Mouse (Mus musculus) neural tube, embryonic 14.5 days (tissue): Measurements from ENCODE around the gene Slc52a3. TPM values are rescaled to one million over a fixed set of nuclear protein-coding genes. Genes with fewer than 3 reads are reported as not detected.
A peak's percentile ranks its signal among the peaks of the same experiment; 100 is the strongest.

ENCODE experiments used
- ATAC-seq: fragments of 200-750 bp; cut with Nextera tagmentation; 2 replicates; pipeline ENCODE4 v1.8.0; 2017; ENCODE audit warnings: low read depth, mild to moderate bottlenecking, moderate TSS enrichment, moderate library complexity
- H3K27ac ChIP-seq: fragments of 300-500 bp; sonication (generic); 2 replicates; pipeline ENCODE4 v1.5.1; 2014; ENCODE audit warnings: low read depth, mild to moderate bottlenecking, control low read depth, low read length, moderate library complexity, mixed read lengths
- H3K27me3 ChIP-seq: fragments of 300-500 bp; sonication (generic); 2 replicates; pipeline ENCODE4 v1.6.1; 2014; ENCODE audit warnings: low read length; ENCODE audit not compliant: control insufficient read depth, insufficient read depth
- H3K36me3 ChIP-seq: fragments of 300-500 bp; sonication (generic); 2 replicates; pipeline ENCODE4 v1.6.1; 2014; ENCODE audit warnings: low read length, mixed read lengths; ENCODE audit not compliant: control insufficient read depth, insufficient read depth
- H3K4me1 ChIP-seq: fragments of 300-500 bp; sonication (generic); 2 replicates; pipeline ENCODE4 v1.6.1; 2014; ENCODE audit warnings: low read length; ENCODE audit not compliant: control insufficient read depth, insufficient read depth
- H3K4me2 ChIP-seq: fragments of 300-500 bp; sonication (generic); 2 replicates; pipeline ENCODE4 v1.6.1; 2014; ENCODE audit warnings: mild to moderate bottlenecking, low read depth, low read length, control low read depth
- H3K4me3 ChIP-seq: fragments of 300-500 bp; sonication (generic); 2 replicates; pipeline ENCODE4 v1.5.1; 2014; ENCODE audit warnings: low read depth, low read length, control low read depth, mixed read lengths
- H3K9ac ChIP-seq: fragments of 300-500 bp; sonication (generic); replicated peaks from 2 replicates; pipeline ENCODE4 v1.6.1; 2014; ENCODE audit warnings: low read depth, mild to moderate bottlenecking, control low read depth, low read length, mixed read lengths
- H3K9me3 ChIP-seq: fragments of 300-500 bp; sonication (generic); 2 replicates; pipeline ENCODE4 v1.6.1; 2016; ENCODE audit warnings: low read length; ENCODE audit not compliant: control insufficient read depth
- WGBS: fragments of 180-500 bp; shearing (Covaris S2); extraction: QIAGEN DNeasy Blood & Tissue Kit; methylation state at CpG from one replicate; pipeline ENCODE4 v1.1.7; 2014; 5-methylcytosine and 5-hydroxymethylcytosine counted together
- polyA plus RNA-seq: library from polyadenylated mRNA; unstranded; fragments of >200 nt; fragmentation: Nextera tagmentation; extraction: Ambion mirVana; gene quantifications from 2 replicates; pipeline ENCODE4 v1.2.1, GENCODE M21; 2014

Gene Slc52a3
- polyA plus RNA-seq, 1 experiment from 2014 or later = 0.60 TPM

DNA sequence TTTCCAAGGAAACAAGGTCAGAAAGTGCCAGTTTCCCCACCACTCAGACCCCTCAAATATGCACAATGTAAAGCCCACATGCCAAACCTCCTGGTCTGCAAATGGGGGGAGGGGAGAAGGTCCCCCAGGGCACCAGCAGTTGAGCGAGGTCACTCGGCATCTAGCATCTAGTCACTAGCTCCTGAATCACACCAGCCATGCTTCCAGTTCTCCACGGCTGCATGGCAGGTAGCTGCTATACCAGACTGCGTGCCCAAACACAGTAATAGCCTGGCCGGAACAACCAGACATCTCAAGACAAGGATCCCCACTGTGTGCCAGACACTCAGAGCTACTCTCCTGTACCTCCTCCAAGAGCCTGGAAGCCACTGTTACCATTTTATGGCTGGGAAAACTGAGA, 24.6 kb upstream of the Slc52a3 start:
- no peak for ATAC-seq
- Histone ChIP-seq H3K4me2 (no peak overlapping the region), H3K4me1 (peaks cover 48% of the 10 kb centered on the region), H3K36me3 (no peaks in the 10 kb centered on the region), H3K27me3 (no peaks in the 10 kb centered on the region), H3K4me3 (no peak overlapping the region), H3K9me3 (no peaks in the 10 kb centered on the region), H3K9ac (no peak overlapping the region), H3K27ac (no peak overlapping the region)
- WGBS = 87% methylated on average over 5 of the region's 5 CpGs

DNA sequence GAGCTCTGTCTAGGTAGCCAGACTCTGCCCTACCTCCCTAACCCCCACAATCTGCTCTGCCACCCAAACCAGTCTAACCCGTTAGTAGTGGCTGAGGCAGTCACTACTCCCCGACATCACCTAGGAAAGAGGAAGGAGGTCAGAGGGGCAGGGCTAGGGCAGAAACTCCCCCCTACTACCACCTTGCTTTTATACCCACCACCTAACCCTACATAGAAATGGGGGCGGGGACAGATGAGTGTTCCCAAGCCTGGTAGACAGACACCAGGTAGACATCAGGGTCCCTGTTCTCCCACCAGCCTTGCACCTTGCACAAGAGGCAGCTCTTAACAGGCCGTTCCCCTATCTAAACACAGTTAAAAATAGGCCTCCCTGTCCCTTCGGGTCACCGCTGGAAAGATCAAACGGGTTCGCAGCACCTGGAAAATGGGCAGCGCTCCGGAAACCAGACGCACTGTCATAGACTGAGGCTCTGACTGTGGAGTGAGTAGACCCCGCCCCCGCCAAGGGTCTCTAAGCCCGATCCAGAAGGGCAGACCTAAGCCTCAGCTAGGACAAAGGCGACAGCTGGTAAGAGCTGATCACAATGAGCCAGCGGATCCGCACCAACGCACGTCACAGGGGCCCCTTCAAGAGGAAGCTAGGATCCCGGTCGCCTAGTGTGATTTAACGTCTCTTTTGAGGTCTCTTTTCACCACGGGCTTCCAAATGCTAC, 23.3 kb upstream of the Slc52a3 start:
- no peaks in the 10 kb centered on the region for H3K9me3 ChIP-seq
- 13% methylated on average over 23 of the region's 23 CpGs for WGBS
- H3K4me2 ChIP-seq = peak overlapping the region; percentile 48
- H3K27ac ChIP-seq = no peak overlapping the region
- peak overlapping the region; percentile 21 for H3K4me3 ChIP-seq
- ATAC-seq = peak; percentile 18
- H3K4me1 ChIP-seq = peaks cover 35% of the 10 kb centered on the region
- H3K9ac ChIP-seq = no peak overlapping the region
- H3K36me3 ChIP-seq = no peaks in the 10 kb centered on the region
- no peaks in the 10 kb centered on the region for H3K27me3 ChIP-seq

DNA sequence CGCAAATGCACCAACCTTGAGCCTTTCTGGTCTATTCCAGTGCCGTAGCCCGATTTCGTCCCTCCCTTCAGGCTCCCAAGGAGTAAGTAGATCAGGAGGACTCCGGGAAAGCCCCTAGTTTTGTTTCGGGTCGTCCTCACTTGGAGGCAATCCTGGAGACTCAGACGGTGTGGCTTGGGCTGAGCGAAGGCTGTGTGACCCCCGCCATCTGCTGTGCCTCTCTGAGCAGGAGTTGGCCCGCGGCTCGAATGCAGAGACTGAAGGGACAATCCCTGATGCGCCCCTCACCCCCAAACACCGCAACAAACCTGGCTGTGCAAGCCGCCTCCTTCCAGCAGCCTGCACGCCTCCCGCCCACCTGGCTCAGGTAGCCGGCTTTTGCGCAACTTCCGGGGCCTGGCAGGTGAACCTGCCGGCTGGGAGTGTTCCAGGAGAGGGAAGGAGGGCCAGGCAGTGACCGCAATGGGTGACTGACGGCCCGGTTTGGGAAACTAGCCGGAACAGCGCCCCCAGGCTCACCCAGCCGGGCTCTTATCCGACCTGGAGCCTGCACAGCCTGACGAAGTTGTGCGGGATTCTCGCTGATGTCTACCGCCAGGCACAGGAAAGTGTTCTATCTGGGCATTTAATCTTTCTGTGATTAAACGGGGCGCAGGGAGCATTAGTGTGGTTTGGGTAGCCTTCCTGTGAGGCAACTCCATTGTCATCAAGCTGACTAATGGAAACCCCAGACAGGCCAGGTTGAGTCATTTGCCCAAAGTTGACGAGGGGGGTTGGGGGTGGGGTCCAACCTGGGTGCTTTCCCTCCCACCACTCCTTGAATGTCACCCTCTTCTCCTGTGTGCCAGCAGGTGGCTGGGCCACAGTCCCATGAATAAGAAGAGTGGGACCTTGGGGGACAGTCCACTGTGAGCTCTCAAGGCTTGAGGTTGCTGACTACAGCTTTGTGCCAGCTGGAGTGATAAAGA, 22.4 kb upstream of the Slc52a3 start:
- H3K9me3 ChIP-seq = no peaks in the 10 kb centered on the region
- 7% methylated on average over 36 of the region's 36 CpGs for WGBS
- no peaks in the 10 kb centered on the region for H3K27me3 ChIP-seq
- H3K27ac ChIP-seq = no peak overlapping the region
- no peaks in the 10 kb centered on the region for H3K36me3 ChIP-seq
- H3K4me1 ChIP-seq = peaks cover 29% of the 10 kb centered on the region
- no peak for ATAC-seq
- peak overlapping the region; percentile 48 for H3K4me2 ChIP-seq
- peak overlapping the region; percentile 21 for H3K4me3 ChIP-seq
- 0 out of 2 replicates have a peak overlapping the region, but pooled peaks have one; percentile 28 for H3K9ac ChIP-seq

DNA sequence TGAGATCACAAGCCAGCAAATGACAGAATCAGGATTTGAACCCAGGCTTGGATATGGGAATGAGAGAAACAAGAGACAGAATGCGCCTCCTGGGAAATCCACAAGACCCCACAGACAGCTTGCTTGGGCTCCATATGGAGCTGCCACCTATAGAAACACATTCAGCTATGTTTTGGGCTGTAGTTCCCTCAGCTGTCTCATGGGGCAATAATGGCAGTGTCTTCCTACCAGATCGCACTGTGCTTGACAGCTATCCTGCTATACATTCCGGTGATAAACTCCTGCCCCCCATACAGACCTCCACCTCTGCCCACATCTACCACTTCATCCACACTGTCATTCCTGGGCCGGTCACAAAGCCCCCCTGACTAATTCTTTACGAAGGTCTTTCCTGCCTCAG, 21.0 kb upstream of the Slc52a3 start:
- Histone ChIP-seq H3K9ac (no peak overlapping the region), H3K27ac (no peak overlapping the region), H3K36me3 (no peaks in the 10 kb centered on the region), H3K27me3 (no peaks in the 10 kb centered on the region), H3K4me2 (no peak overlapping the region), H3K9me3 (no peaks in the 10 kb centered on the region), H3K4me1 (peaks cover 23% of the 10 kb centered on the region), H3K4me3 (no peak overlapping the region)
- WGBS = 87% methylated on average over 5 of the region's 5 CpGs
- no peak for ATAC-seq

DNA sequence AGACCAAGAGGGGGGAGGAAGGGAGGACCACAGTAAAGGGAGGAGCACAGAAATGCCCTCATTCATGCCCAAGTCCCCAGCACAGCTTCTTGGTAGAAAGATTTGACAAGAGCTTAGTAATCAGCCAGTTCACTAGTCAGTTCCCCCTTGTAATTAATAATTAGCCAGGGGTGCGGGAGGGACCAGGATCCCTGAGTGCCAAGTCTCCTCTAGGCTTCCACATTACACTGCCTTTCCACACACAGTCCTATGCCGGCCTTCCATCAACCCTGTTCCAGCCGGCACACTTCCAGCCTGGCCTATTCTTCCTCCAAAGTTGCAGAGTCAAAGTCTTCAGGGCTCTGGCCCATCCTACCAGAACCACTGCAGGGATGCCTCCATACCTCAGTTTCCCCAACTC, 20.2 kb upstream of the Slc52a3 start:
- H3K9ac ChIP-seq = no peak overlapping the region
- no peaks in the 10 kb centered on the region for H3K36me3 ChIP-seq
- H3K4me3 ChIP-seq = no peak overlapping the region
- no peak for ATAC-seq
- H3K27me3 ChIP-seq = no peaks in the 10 kb centered on the region
- no peak overlapping the region for H3K27ac ChIP-seq
- no peak overlapping the region for H3K4me2 ChIP-seq
- H3K4me1 ChIP-seq = peaks cover 21% of the 10 kb centered on the region
- no peaks in the 10 kb centered on the region for H3K9me3 ChIP-seq
- 92% methylated on average over 3 of the region's 3 CpGs for WGBS

GRCm38 (mm10) chr2:151977689-151978440, 18.4 kb upstream of the Slc52a3 start:
- no peak overlapping the region for H3K9ac ChIP-seq
- H3K4me1 ChIP-seq = peaks cover 15% of the 10 kb centered on the region
- WGBS = 79% methylated on average over 4 of the region's 4 CpGs
- no peaks in the 10 kb centered on the region for H3K9me3 ChIP-seq
- H3K27ac ChIP-seq = no peak overlapping the region
- no peaks in the 10 kb centered on the region for H3K27me3 ChIP-seq
- no peak overlapping the region for H3K4me2 ChIP-seq
- no peak overlapping the region for H3K4me3 ChIP-seq
- H3K36me3 ChIP-seq = no peaks in the 10 kb centered on the region
- ATAC-seq = no peak

- Histone ChIP-seq H3K27me3 (no peaks in the 10 kb centered on the region), H3K9ac (no peak overlapping the region), H3K4me3 (no peak overlapping the region), H3K9me3 (no peaks in the 10 kb centered on the region), H3K27ac (no peak overlapping the region), H3K36me3 (no peaks in the 10 kb centered on the region), H3K4me1 (peaks cover 15% of the 10 kb centered on the region), H3K4me2 (peak overlapping the region; percentile 94; the same call in 1 of the 2 replicates)
- ATAC-seq = no peak
- WGBS = 63% methylated on average over 6 of the region's 6 CpGs
These were observed 17.8 kb upstream of the Slc52a3 start for GRCm38 (mm10) chr2:151978494-151978893.

DNA sequence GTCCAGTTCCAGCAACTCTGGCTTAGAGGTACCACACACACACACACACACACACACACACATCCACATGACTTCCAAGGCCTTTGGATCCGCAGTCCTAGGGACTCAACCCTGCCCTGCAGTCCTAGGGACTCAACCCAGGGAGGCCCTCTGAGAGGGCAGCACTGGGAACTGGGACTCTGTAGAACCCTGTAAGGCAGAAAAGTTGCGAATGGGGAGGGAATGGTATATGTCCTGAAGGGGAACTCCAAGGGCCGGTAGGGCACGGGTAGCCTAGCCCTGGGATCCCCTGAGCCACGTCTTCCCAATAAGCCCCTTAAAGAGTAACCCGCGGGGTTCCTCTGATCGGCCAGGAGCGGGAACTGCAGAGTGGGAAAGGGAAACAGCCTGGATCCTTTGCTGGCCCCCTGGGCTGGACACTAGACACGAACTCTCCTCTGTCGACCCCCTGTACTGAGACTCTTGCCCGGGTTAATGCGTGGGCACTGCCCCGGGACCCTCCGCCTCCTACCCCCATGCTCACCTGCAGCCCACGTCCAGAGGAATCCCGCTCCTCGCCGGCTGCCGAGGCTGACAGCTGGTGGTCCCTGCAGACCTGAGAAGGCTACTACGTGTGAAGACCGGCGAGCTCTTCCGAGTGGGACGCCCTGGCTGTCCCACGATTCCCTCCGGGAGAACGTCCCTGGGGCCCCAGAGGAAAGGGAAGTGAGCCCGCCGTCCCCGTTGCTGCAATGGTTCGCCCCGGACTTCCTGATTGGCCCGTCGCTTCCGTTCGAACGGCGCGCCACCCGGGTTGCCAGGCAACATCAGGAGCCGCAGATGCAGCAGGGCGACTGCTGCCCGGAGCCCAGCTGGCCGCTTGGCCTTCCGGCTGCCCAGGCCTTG, 16.6 kb upstream of the Slc52a3 start, which contains the start of gene Fam110a:
Gene Fam110a (minus strand): TSS at position 750 of the 885 bp plus-strand sequence.
- H3K36me3 ChIP-seq = no peaks in the 10 kb centered on the region
- H3K9ac ChIP-seq = peak within 1 kb of the TSS; percentile 78
- peak within 1 kb of the TSS; percentile 77 for H3K4me3 ChIP-seq
- no peaks in the 10 kb centered on the region for H3K27me3 ChIP-seq
- H3K27ac ChIP-seq = peak within 1 kb of the TSS; percentile 60; the same call in 1 of the 2 replicates
- H3K4me1 ChIP-seq = peaks cover 9% of the 10 kb centered on the region
- H3K9me3 ChIP-seq = no peaks in the 10 kb centered on the region
- H3K4me2 ChIP-seq = peak within 1 kb of the TSS; percentile 94
- under 1% methylated on average over 46 of the region's 46 CpGs for WGBS
- ATAC-seq = peak; percentile 92
